Mouse (Mus musculus) liver, adult (tissue): ENCODE results near the gene Aldh9a1.
A peak's percentile ranks its signal among the peaks of the same experiment; 100 is the strongest.

Experiments used
- GATA4 ChIP-seq: IDR thresholded peaks from 2 replicates; pipeline ENCODE4 v1.6.1; 2014; ENCODE audit warnings: mild to moderate bottlenecking, low read length; ENCODE audit not compliant: insufficient replicate concordance

Gene Aldh9a1

DNA sequence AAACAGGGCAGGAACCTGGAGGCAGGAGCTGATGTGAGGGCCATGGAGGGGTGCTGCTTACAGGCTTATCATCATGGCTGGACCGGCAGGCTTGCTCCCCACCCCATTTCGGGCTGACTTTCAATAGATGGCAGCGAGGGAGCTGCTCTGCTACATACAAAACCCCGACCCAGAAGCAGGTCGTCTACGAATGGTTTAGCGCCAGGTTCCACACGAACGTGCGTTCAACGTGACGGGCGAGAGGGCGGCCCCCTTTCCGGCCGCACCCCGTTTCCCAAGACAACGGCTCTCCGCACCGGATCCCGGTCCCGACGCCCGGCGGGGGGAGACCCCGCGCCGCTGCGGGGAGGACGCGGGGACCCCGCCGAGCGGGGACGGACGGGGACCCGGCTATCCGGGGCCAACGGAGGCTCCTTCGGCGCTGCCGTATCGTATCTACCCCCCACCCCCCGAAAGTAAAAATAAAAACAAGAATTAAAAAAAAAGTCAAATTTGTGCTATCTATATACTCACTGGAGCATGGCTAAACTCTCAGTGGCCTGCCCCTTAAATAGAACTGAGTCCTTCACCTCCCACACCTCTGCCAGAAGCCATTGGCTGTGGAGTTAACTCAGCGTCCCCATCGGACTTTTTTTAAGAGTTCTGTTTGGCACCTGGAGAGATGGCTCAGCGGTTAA is 9.5 kb upstream of the Aldh9a1 start:
- TF ChIP-seq GATA4 = no peak

DNA sequence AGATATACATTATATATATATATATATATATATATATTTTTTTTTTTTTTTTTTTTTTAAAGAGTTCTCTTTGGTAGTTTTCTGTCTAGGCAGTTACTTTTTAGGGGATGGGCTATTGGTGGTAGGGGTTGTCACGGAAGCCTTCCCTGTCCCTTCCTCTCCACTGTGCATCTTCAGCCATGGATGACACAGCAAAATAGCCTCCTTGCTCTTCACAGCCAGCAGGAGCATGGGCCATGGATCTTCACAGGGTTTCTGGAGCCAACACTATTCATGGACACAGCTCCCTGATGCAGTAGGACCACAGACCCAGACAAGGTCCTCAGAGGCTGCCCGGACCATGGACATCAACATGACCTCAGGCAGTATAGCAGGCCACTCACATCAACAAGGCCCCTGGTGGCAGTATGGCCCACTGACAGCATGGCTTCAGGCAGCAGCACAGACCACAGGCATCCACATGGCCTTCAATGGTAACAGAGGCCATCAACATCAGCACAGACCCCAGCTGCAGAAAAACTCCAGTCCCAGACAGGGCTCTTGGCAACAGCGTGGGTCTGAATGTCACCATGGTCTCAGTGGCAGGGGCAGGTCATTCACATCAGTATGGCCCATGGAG is 8.8 kb upstream of the Aldh9a1 start:
- TF ChIP-seq GATA4 = no peak

DNA sequence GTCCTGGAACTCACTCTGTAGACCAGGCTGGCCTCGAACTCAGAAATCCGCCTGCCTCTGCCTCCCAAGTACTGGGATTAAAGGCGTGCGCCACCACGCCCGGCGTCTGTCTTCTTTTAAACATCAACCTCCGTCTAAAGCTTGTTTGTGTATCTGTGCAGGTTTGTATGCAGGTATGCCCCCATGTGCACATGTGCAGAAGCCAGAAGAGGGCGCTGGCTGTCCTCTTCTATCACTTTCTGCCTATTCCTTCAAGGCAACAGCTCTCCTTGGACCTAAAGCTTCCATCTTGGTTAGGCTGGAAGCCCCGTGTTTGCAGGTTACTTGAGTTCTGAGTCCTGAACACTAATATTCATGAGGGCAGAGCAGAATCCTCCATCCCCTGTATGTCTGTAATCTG is 7.0 kb upstream of the Aldh9a1 start:
- TF ChIP-seq GATA4 = no peak

DNA sequence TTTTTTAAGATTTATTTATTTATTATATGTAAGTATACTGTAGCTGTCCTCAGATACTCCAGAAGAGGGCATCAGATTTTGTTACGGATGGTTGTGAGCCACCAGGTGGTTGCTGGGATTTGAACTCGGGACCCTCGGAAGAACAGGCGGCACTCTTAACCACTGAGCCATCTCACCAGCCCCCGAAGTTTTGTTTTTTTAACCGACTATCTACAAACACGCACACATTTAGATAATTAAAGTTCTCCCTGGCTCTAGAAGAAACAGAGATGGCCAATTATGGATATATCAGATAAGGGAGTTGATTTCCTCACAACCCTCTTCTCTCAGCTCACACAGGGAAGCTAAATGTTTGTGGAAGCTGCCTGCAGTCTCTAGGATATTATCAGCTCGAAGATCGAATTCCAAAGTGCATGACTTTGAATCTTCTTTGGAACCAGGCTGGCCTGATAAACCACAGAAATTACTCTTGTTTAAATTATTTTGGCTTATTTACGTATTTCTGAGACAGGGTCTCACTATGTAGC is 3.7 kb upstream of the Aldh9a1 start:
- TF ChIP-seq GATA4 = peak; percentile 58; the same call in 1 of the 2 replicates

DNA sequence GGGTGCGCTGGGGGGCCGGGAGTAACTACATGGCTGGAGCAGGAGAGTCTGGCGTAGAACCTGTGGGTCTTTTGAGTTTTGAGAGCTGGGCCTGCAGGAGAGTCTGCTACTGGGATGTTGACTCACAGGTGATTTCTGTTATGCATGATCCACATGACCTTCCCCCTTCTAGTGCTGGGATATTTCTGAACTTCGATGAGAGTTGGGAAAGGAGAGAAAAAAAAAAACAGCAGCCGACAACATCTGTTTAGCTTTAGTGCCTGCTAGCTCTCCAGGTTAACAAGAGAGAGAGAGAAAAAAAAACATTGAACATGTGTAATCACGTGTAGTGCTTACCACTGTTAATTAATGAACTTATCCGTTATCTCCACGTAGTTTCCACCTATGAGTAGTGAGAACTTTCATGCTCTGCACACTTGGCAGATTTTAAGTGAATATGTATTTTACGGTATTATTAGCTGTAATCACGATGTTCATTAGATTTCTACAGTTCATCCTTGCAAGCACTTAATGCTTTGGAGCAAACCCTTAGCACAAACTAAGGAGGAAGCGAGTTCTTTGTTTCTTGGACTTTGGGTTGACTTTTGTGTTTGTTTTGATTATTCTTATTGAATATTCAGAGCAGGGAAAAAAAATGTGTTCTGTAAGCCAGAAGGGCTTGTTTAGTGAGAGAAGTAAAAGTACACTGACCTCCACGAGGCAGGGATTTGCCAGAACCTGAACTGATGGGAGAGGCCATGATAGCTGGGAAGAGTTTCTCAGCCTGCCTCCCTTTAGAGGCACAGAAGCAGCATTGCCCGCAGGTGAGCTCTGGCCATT is 1.0 kb downstream of the Aldh9a1 start:
- no peak for TF ChIP-seq GATA4

DNA sequence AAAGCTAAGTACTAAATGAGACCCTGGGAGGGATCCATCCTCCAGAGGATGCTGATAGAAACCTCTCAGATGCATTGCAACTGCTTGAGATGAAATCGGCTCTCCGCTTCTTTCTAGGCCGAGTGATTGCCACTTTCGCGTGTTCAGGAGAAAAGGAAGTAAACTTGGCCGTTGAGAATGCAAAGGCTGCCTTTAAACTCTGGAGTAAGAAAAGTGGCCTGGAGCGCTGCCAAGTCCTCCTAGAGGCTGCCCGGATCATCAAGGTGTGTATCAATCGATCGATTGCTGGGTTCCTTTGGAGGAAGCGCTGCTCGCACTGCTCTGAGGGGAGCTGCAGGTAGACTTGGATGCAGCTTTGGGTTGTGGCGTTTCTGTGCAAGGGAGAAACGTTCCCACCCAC is 2.6 kb downstream of the Aldh9a1 start:
- no peak for TF ChIP-seq GATA4

DNA sequence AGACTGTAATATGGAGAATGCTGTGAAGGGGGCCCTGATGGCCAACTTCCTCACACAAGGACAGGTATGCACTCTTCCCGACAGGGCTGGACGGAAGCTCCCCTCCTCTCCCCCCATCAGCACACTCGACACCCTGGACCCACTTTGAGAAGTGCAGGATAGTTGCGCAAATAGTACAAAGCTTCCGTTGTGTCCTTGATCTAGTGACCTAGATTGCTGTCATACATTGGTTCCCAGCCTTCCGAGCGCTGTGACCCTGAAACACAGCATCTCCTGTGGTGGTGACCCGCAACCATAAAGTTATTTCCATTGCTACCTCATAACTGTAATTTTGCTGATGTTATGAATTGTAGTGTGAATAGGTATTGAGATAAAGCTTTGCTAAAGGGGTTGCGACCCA is 7.6 kb downstream of the Aldh9a1 start:
- TF ChIP-seq GATA4 = no peak

DNA sequence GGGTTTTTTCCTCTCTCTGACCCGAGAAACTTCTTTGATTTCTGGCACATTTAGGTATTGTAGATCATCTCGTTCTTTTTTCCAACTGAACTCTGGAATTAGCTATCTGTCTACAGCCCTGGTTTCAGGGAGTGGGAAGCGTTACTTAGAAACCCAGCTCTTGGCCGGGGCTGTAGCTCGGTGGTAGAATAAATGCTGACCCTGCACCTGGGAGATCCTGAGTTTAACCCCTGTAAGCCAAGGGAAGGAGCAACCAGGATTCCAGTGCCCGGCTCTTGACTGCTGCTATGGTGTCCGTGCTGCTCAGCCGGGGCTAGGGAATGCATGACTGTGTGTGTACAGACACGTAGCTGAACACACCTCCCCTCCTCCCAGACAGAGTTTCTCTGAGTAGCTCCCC is 8.9 kb downstream of the Aldh9a1 start:
- TF ChIP-seq GATA4 = no peak

DNA sequence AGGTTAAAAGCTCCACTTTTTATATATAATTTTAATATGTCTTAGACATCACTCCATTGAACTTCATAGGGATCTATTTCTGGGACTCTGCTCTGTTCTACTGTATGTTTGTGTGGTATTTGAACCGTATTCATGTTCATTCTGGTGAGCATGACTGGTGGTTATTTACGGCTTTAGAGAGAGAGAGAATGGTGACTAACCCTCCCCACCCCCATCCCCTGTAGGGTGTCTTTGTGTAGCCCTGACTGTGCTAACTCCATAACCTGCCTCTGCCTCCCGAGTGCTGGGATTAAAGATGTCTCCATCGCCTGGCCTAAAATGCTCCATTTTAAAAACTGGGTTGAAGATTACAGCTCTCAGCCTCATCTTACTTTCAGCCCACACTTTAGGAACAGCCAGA is 10.5 kb downstream of the Aldh9a1 start:
- TF ChIP-seq GATA4 = no peak

DNA sequence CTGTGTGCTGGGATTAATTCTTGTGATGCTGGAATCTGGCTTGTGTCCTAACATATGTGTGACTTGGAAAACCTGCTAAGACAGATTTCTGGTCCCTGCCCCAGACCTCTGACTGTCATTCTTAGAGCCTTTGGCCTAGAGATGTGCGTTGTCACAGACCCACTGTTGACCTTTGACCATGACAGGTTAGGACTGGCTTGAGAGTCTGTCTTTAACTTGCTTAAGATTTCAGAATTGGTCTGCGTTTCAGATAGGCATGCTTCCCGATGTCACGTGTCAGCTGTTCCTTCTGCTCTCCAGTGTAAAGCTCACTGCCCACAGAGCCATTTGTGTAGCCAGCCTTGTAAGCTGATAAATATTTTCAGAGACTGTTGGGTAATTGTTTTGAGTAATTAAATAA is 13.0 kb downstream of the Aldh9a1 start:
- TF ChIP-seq GATA4 = no peak

DNA sequence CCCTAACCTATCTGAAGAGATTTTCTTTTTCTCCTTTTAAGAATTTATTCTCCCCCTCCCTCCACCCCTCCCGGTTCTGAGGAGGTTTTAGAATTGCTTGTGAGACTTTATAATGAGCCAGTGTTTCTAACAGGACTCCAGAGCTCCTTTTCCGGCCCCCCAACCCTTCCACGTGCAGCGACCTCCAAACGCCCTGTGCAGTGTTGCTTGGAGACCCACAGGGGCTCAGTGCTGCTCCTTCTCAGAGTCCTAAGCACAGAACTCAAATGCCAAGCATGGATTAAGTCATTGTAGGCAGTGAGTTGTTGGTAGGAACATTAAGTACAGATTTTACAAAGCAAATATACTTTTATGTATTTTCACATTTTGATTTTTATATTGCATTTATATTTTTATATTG is 13.5 kb downstream of the Aldh9a1 start:
- TF ChIP-seq GATA4 = no peak

DNA sequence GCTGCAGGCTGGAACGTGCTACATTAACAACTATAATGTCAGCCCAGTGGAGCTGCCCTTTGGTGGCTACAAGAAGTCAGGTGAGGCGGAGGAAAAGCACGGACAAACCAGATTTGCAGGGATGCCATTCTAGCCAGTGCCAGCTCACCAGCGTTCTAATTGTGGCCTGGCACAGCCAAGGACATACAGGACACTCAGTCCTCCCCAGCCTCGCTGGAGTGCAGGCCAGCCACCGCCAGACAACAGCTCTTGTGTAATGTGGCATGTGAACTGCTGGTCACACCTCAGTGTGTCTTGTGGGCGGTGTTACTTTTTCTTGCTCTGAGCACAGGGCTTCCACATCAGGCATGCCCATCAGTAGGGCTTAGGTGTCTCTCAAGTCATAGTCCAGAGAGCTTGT is 16.0 kb downstream of the Aldh9a1 start:
- TF ChIP-seq GATA4 = no peak

DNA sequence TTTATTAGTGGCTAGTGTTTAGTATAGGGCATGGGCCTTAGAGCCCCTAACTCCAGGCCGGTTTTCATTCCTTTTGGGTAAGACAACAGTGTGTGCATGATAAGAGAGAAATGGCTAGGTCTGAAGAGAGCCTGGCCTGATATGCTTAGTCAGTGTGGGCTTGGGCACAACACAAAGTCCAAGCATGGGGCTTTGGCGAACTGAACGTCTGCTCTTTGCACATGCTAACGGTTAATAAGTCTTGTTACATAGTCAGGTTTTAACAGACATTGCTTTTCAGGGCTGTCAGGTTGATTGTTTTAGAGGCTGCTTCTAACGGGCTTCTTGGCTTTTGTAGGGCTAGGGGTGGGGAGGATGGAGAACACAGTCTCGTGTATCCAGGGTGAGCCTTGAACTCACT is 16.8 kb downstream of the Aldh9a1 start:
- no peak for TF ChIP-seq GATA4

DNA sequence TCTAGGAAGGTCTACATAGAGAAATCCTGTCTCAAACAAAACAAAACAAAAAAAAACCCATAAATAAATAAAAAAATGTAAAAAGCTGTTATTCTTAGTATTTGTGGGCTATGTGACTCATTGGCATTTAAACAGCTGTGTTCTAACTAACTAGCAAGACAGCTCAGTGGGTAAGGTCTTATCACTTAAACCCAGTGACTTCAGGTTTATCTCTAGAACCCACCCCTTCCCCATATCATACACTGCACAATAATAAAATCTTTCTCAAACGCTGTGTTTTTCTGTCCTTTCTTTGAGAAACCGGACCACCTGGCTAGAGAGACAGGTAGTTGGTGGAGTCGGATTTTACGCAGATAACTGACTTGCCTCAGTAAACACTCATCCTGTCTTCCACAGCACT is 18.2 kb downstream of the Aldh9a1 start:
- TF ChIP-seq GATA4 = no peak

DNA sequence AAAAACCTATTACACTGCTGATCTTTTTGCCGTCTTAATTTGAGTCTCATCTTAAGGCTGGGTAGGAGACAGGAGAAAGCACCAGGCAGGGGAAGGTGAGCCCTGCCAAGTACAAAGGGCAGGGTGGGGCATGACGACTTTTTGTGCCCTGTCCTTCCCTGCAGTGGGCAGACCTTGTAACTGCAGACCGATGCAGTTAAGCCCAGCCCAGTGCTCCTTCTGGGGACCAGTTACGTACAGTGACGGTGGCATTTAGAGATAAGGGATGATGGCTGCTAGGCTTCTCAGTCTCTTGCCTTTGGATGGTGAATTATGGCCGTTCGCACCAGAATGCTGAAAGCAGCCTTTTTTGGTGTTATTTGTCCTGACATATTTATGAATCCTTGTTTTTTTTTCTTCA is 18.7 kb downstream of the Aldh9a1 start:
- no peak for TF ChIP-seq GATA4

DNA sequence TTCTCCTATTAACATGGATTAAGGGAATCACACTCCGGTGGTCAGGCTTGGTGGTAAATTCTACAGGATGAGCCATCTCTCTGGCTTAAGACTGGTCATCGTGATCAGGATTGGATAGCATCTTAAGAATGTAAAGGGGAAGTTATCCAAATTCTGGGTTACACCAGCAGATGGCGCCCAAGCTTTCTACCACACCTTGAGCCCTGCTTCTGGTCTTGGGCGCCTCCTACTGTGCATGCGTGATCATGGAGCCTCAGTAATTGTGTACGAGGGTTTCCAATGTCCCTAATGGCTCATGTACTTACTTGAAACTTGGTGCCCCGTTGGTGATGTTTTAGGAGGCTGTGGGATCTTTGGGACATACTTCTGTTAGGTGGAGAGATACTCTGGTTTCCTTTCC is 20.1 kb downstream of the Aldh9a1 start:
- TF ChIP-seq GATA4 = no peak
